10 mouse cellular contexts compared by ENCODE assay signal in the genomic region with DNA sequence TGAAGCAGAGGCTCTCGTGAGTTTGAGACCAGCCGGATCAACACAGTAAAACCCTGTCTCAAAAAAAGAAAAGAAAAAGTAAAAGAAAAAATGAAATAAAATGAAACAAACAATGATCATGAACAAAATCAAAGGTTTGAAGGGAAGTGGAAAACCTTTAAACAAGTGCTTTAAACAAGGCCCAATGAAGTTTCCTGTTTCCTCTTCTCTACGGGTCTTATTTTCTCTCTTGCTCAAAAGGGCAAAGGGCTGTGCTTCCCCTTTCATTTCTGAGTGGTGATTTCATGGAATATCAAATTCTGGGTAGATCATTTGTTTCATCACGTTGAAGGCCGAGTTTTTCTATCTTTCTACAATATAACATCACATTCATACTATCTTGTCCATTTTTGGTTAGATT.
"Had no signal": no experiment of that assay in that cellular context is flagged by ENCODE, and none has a peak within 500 bp of the region (broad histone marks: within the 10 kb centered on the region; RNA-seq: fewer than 3 reads in every experiment).

No protein-coding gene starts in this region.

- ATAC-seq: hindbrain, postnatal 0 days had no signal

- DNase-seq: gastrocnemius, postnatal 14 days; gastrocnemius, postnatal 36 days; heart, adult 11 months; heart, adult 2 months; heart, postnatal 14 days; heart, postnatal 36 days; kidney, postnatal 10 days; kidney, postnatal 4 days; liver, embryonic 13.5 days had no signal
